Mouse (Mus musculus) heart, postnatal 10 days (tissue): ENCODE data around the gene Hjurp. TPM values are rescaled to one million over a fixed set of nuclear protein-coding genes. Genes with fewer than 3 reads are reported as not detected.

Experiments used
- DNase-seq, 2 experiments: peaks; one replicate each; pipeline ENCODE4 v3.0.0; 2021
- intact Hi-C: fragments of 180-260 bp; cut with DNase I; formaldehyde crosslinking; loops from one replicate; pipeline ENCODE4 v1.15.1; 2025
- total RNA-seq, 2 experiments: library from RNA; stranded (reverse); gene quantifications; 2 replicates each; pipeline ENCODE4 v1.2.3; 2021

Hjurp gene
- total RNA-seq, 2 experiments from 2014 or later = 43.5 to 44.5 TPM

- intact Hi-C loops = no loop called here
- no peak for DNase-seq
Measured at GRCm38 (mm10) chr1:88248658-88249057, 28.8 kb downstream of the Hjurp start.

- DNase-seq = no peak
Measured at GRCm38 (mm10) chr1:88247660-88248059, 29.8 kb downstream of the Hjurp start.

GRCm38 (mm10) chr1:88246386-88246785 is 31.0 kb downstream of the Hjurp start:
- DNase-seq = no peak
- intact Hi-C loops = no loop called here

More at GRCm38 (mm10) chr1:88247660-88248059, 29.8 kb downstream of the Hjurp start:
- intact Hi-C loops = no loop called here

DNA sequence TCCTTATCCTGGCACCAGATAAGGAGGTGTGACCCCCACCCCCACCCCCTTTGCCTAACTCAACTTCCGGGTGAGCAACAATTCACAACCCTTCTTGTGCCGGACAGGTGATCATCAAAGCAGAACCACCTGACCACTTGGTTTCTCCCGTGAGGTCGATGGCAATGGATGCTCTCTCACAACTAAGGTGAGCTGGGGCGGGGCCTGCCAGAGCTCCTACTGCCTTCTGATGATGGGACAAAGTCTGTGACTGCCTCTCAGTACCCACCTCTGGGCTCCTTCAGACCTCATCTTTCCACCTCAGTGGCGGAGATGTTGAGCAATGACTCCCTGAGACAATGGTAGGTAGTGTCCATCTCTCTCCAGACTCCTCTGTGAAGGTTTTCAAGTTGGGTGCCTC is 31.6 kb downstream of the Hjurp start:
- DNase-seq = no peak
- intact Hi-C loops = no loop called here

DNA sequence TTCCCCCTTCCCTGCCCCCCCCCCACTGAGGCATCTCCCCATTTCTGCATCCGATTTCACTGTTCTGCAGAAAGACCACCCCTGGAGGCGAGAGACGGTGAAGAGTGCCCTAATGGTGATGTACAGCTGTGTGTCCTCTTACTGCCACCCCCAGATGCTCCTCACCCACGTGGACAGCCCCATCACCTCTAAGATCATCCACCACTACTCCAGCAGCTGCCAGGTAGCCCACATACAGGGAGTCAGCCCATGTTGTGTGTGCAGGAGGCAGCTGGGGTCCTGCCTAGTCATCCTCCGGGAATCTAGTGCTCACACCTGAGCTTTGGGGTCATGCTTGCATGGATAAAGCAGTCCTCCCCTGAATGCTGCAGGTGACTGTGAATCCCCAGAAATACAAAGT is 33.6 kb downstream of the Hjurp start:
- no peak for DNase-seq
- intact Hi-C loops = no loop called here

DNA sequence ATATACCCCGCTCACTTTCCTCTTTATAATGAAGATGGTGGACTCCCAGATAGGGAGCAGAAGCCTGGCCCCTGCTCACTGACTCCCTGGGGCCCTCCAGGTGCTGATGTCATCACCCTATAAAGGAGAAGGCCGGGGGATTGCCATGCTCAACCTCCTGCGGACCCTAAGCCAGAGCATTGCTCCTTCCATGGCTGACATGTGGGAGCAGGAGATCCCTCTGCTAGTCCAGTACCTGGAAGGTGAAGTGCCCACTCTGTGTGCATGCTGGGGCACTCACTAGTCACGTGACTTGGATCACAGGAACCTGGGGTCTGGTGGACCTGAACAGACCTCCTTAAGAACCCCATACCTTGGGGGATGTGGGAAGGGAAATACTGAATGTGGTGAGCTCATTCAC is 36.9 kb downstream of the Hjurp start:
- intact Hi-C loops = no loop called here

GRCm38 (mm10) chr1:88240072-88240471 is 37.4 kb downstream of the Hjurp start:
- intact Hi-C loops = no loop called here
- no peak for DNase-seq

More for the DNA sequence above, 36.9 kb downstream of the Hjurp start:
- DNase-seq = no peak

GRCm38 (mm10) chr1:88238771-88239170 is 38.7 kb downstream of the Hjurp start:
- no peak for DNase-seq
- intact Hi-C loops = no loop called here

DNA sequence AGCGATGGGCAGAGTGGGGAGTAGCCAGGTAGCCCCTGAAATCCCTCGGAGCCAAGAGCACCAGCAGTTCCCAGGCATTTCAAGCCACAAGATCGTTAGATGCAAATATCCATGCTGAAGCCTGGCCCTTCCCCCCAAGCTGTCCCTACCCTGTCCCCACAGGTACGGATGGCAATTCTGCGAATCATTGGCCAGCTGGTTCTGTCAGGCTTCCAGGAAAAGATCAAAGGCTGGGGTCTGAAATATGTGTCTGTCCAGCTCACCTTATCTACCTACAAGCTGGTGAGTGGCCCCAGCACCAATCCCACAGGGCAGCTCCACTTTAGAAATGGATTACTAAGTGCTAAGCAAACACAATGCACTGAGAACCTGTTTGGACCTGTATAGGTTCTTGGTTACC is 40.1 kb downstream of the Hjurp start:
- intact Hi-C loops = no loop called here
- no peak for DNase-seq

- no peak for DNase-seq
- intact Hi-C loops = no loop called here
Measured at GRCm38 (mm10) chr1:88235894-88236415, 41.5 kb downstream of the Hjurp start.

DNA sequence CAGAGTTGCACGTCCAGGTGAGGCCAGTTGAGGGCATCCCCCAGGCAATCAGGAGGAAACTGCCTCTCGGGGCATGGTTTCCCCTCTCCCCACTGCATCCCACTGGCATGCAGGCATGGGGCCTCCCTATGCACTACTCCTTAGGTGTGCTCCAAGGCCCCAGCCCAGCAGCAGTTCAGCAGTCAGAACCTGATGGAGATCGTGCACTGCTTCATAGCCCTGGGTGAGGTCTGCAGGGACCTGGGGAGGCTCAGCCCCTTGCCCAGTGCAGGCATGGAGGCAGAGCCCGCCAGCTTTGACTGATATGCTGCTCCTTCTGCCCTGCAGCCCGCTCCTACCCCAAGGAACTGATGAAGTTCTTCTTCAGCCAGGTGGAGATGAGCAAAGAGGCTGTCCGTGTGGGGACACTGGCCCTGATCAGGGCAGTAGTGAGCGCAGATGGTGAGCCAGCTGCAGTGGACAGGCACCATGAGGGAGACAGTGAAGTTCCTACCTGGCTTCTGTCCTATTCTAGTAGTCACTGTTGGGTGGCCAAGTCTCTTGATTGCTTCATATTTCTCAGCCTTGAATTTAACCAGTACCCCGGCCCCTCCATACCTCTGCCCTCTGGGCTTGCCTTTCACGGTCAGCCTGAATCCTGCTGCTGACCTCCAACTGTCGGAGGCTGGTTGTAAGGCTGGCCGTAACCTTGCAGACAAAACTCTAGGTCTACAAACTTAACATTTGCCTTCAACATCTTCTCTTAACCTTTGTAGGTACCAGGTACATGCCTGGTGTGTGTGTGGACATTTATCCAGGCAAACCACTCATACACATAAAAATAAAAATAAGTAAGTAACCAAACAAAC is 42.2 kb downstream of the Hjurp start:
- no peak for DNase-seq

DNA sequence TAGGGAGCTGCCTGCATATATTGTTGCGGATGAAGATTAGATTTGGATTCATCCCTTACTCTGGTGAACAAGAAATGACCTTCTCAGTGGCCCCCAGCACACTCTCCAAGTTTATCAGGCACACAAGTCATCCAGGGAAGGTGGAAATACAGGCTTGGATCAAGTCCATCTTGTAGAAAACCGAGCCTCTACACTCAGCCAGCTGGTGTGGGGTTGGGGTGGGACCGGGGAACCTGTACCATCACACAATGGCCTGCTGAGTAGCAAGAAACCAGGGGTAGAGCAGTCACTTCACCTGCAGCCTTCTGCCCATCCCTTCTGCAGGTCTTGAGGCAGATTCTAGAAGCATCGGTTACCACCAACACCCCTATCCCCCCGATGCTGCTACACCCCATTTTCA is 42.8 kb downstream of the Hjurp start:
- intact Hi-C loops = no loop called here
- no peak for DNase-seq

More for the DNA sequence above, 42.2 kb downstream of the Hjurp start:
- intact Hi-C loops = no loop called here

DNA sequence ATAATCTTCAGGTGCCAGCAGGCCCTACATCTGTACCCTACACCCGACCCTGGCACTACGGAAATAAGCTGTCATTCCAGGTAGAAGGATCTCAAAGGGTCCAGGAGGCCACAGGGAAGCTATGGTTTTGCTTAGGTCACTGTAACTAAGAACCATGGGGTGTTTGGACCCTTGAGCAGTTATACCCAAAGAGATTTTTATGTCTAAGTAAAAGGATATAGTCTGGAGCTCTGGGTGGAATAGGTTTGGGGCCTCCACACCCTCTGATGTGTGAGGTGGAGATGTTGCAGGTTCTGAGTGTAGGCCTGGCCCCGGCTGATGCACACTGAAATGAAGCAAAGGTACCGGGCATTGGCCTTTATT is 43.2 kb downstream of the Hjurp start:
- DNase-seq = no peak
- intact Hi-C loops = no loop called here

DNA sequence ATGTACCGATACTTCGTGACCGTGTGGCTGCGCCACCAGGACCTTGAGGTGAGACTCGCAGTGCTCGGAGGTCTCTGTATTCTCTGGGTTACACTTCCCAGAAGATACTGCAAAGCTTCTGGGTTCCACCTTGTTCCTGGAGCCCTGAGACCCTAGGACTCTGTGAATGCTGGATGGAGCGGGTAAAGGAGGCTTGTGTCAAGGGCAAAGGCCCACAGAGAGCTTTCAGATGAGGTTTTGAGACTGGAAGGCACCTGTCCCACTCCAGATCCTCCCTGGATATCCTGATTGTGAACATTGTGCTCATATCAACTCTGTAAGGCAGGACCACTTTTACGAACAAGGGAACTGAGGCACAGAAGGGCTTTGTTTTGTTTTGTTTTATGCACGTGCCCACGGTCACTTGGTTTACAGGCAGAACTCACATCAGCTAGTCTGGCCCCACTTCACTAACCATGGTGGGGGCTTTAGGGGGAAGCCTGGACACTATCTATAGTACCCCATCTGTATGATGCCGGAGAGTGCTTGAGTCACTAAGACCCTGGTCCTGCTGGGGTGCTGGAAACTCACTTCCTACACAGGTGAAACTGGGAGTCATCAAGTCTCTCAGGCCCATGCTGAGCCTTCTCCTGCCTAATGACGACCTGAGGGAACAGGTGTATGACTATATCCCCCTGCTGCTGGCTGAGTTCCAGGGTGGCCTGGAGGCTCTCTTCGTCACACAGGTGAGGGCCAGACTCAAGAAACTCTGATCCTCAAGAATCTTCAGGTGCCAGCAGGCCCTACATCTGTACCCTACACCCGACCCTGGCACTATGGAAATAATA is 43.8 kb downstream of the Hjurp start:
- intact Hi-C loops = no loop called here
- DNase-seq = no peak

DNA sequence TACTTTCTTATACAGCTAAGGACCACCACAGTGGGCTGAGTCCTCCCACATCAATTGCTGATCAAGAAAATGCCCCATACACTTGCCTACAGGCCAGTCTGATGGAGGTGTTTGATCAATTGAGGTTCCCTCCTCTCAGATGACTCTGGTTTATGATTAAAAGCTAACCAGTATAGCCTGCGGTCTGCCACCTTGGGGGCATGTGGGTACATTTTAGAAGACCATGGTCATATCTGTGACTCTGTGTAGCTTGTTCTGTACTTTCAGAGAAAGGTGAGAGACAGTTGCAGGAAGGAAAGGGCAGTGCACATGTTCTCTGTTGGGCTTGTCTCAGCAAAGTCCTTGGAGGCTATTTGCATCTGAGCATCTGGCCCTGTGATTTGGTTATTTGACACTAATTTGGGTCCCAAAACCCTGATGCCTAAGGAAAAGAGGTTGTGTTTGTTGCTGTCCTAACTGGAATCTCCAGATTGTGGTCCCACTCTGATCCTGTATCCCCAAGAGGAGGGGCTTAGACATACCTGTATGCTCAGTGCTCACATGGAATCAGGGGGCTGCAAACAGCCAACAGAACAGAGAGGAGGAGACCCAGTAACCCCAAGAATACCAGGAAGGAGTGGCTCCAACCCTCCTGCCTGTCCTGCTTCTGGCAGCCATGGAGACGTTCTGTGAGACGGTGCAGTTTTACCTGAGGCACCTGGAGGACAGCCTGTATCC is 44.6 kb downstream of the Hjurp start:
- DNase-seq = no peak
- intact Hi-C loops = no loop called here

DNA sequence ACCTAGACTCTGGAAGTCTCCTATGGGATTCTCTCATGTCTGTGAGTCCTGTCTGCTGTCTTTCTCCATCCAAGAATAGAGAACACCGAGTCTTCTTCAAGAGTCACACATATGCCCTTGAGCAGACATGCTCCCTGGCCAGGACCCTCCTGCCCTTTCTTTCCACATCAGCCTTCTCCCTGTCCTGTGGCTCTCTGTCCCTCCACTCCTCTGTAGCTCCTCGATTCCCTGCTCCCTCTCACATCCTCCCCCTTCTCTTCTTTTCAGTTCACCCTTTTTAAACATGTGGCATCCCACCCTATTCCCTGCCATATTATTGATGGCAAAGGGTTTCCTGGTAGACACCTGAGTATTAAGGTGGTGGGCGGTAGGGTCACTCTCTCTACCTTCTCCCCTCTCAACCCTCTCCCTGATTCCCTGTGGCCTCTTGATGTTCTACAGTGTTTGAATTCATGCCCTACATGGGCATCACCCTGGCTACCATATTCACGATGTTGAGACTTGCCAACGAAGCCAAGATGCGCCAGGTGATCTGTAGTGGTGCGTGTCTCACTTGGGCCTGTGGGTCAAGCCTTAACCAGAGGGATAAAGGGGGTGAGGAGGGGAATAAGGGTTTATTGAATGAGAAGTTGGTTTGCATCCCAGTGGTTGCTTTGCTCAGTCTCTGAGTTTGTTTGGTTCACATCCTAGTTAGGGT is 45.5 kb downstream of the Hjurp start:
- intact Hi-C loops = no loop called here
- no peak for DNase-seq

DNA sequence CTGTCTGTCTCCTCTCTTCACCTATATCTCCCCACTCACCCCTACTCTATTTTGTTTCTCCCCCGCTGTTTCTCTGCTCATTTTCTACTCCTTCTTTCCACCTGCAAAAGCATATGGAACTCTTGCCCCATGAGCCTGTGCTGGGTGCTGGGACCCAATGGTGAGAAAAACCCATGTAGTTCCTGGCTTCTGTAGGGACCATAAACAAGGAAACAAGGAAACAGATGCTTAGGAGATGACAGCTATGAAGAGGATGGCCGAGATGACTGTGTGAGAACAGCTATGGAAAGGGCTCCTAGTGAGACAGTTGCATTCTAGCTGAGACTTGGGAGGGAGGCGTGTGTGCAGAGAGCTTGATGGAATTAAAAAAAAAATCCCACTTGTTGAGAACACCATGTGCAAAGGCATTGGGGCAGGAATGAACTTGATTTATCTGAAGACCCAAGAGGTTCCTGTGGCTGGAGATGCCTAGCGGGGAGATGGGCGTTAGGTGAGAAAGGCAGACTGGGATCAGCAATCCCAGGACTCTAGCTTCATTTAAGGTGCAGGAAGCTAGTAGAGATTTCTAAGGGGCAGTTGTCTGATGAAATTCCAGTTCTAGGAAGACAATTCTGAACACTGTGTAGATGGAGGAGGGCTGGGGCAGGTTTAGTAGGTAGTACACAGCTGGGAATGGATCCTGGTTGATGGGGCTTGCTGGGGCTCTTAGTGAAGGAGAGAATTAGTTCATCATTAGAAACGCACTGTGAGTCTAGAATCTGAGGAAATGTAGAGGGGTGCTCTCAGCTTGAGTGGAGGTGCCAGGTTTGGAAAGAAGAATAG is 46.2 kb downstream of the Hjurp start:
- intact Hi-C loops = no loop called here
- DNase-seq = no peak

GRCm38 (mm10) chr1:88230421-88230820 is 47.0 kb downstream of the Hjurp start:
- intact Hi-C loops = no loop called here
- no peak for DNase-seq

GRCm38 (mm10) chr1:88229986-88230385 is 47.4 kb downstream of the Hjurp start:
- DNase-seq = no peak
- intact Hi-C loops = no loop called here

DNA sequence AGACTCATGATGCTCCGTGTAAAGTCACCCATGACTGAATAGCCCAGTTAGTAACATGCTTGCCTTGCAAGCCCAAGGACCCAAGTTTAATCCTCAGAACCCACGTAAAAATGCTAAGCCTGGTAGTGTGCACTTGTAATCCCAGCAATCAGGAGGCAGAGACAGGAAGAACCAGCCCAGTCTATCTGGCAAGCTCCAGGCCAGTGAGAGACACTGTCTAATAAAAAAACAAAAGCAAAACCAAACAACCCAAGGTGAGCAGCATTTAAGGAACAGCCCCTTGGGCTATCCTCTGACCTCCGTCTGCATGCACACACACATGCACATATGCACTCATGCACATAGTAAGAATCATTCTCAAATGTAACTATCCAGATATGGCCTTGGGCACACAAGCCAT is 47.9 kb downstream of the Hjurp start:
- intact Hi-C loops = no loop called here
- DNase-seq = no peak
